Mouse (Mus musculus) liver, embryonic 14.5 days (tissue): ENCODE measurements around the gene Fam136a. TPM values are rescaled to one million over a fixed set of nuclear protein-coding genes. Genes with fewer than 3 reads are reported as not detected.
A peak's percentile ranks its signal among the peaks of the same experiment; 100 is the strongest.

ENCODE experiments used
- ATAC-seq: fragments of 200-750 bp; cut with Nextera tagmentation; 2 replicates; pipeline ENCODE4 v1.8.0; 2017; ENCODE audit warnings: moderate number of reproducible peaks, mild to moderate bottlenecking, moderate library complexity; ENCODE audit not compliant: insufficient read depth
- DNase-seq, 3 experiments: peaks; one replicate each; pipeline ENCODE4 v3.0.0-alpha.2; 2012 to 2013; ENCODE audit warnings: low read depth in 3 of 3, low spot score in 3 of 3
- H3K27ac ChIP-seq: fragments of 300-500 bp; sonication (generic); 2 replicates; pipeline ENCODE4 v1.5.1; 2014; ENCODE audit warnings: moderate library complexity, mild to moderate bottlenecking, control low read depth, inconsistent platforms
- H3K27me3 ChIP-seq: fragments of 300-500 bp; sonication (generic); 2 replicates; pipeline ENCODE4 v1.6.1; 2014; ENCODE audit warnings: mild to moderate bottlenecking, low read length, moderate library complexity; ENCODE audit not compliant: control insufficient read depth, insufficient read depth
- H3K36me3 ChIP-seq: fragments of 300-500 bp; sonication (generic); replicated peaks from 2 replicates; pipeline ENCODE4 v1.6.1; 2014; ENCODE audit warnings: low read depth; ENCODE audit not compliant: control insufficient read depth, insufficient read depth
- H3K4me1 ChIP-seq, 2 experiments: fragments of 200-500 bp in 1 of 2; fragments of 300-500 bp in 1 of 2; sonication (generic) in 1 of 2; replicated peaks; 2 replicates each; pipeline ENCODE4 v1.6.1; 2012 to 2014; ENCODE audit warnings: antibody characterized with exemption in 1 of 2, inconsistent platforms in 1 of 2, low read length in 1 of 2; ENCODE audit not compliant: control insufficient read depth in 2 of 2, insufficient read depth in 2 of 2
- H3K4me2 ChIP-seq: fragments of 300-500 bp; sonication (generic); 2 replicates; pipeline ENCODE4 v1.6.1; 2014; ENCODE audit warnings: low read depth, mild to moderate bottlenecking, control low read depth, moderate library complexity
- H3K4me3 ChIP-seq, 2 experiments: fragments of 200-500 bp in 1 of 2; fragments of 300-500 bp in 1 of 2; sonication (generic) in 1 of 2; 2 replicates each; pipeline ENCODE4 v1.5.1; 2012 to 2014; ENCODE audit warnings: low read depth in 2 of 2, low read length in 2 of 2, mild to moderate bottlenecking in 2 of 2, control low read depth in 1 of 2, inconsistent platforms in 1 of 2, moderate library complexity in 1 of 2; ENCODE audit not compliant: insufficient read depth in 1 of 2
- H3K9ac ChIP-seq: fragments of 300-500 bp; sonication (generic); replicated peaks from 2 replicates; pipeline ENCODE4 v1.6.1; 2014; ENCODE audit warnings: mild to moderate bottlenecking, control low read depth, moderate library complexity
- H3K9me3 ChIP-seq: fragments of 300-500 bp; sonication (generic); 2 replicates; pipeline ENCODE4 v1.6.1; 2016; ENCODE audit warnings: low read length, mixed read lengths; ENCODE audit not compliant: control insufficient read depth
- CTCF ChIP-seq: IDR thresholded peaks from 2 replicates; pipeline ENCODE4 v1.5.1; 2016; ENCODE audit warnings: antibody characterized with exemption, low read depth, control low read depth
- EP300 ChIP-seq: IDR thresholded peaks from 2 replicates; pipeline ENCODE4 v1.6.1; 2016; ENCODE audit warnings: antibody characterized with exemption, low read depth
- WGBS: fragments of 180-500 bp; shearing (Covaris S2); extraction: QIAGEN DNeasy Blood & Tissue Kit; methylation state at CpG from one replicate; pipeline ENCODE4 v1.1.7; 2014; ENCODE audit not compliant: insufficient replicate concordance; 5-methylcytosine and 5-hydroxymethylcytosine counted together
- polyA plus RNA-seq, 2 experiments: library from polyadenylated mRNA; depleted of rRNA in 1 of 2; stranded (reverse) in 1 of 2; unstranded in 1 of 2; fragments of >200 nt; fragmentation: Nextera tagmentation in 1 of 2; extraction: Ambion mirVana in 1 of 2; gene quantifications; 2 replicates each; pipeline versions ENCODE4 v1.2.1 to v1.2.3; 2012 to 2014

Fam136a gene
- polyA plus RNA-seq, 2 experiments: 27.6 to 64.8 TPM

- H3K4me3 ChIP-seq: no peak overlapping the region
- DNase-seq: no peak
- H3K27ac ChIP-seq: no peak overlapping the region
- ATAC-seq: no peak
- TF ChIP-seq CTCF (no peak), EP300 (no peak)
- H3K9ac ChIP-seq: no peak overlapping the region
- H3K36me3 ChIP-seq: peaks cover 8% of the 10 kb centered on the region
- WGBS: 37% methylated on average over 4 of the region's 4 CpGs
- peaks cover 3 to 5% of the 10 kb centered on the region in 2 experiments; a peak in 2 of 4 replicates for H3K4me1 ChIP-seq
- no peaks in the 10 kb centered on the region for H3K9me3 ChIP-seq
- H3K4me2 ChIP-seq: no peak overlapping the region
- no peaks in the 10 kb centered on the region for H3K27me3 ChIP-seq
These were observed 19.2 kb downstream of the Fam136a start for GRCm38 (mm10) chr6:86384692-86385091.

- no peaks in the 10 kb centered on the region for H3K27me3 ChIP-seq
- DNase-seq (no peak), ATAC-seq (peak; percentile 50; the same call in 1 of the 2 replicates)
- no peaks in the 10 kb centered on the region for H3K9me3 ChIP-seq
- TF ChIP-seq CTCF (no peak), EP300 (no peak)
- no peak overlapping the region for H3K9ac ChIP-seq
- H3K4me3 ChIP-seq: no peak overlapping the region
- H3K36me3 ChIP-seq: peaks cover 8% of the 10 kb centered on the region
- peaks cover 3 to 5% of the 10 kb centered on the region in 2 experiments; a peak in 2 of 4 replicates for H3K4me1 ChIP-seq
- H3K4me2 ChIP-seq: no peak overlapping the region
- 67% methylated on average over 5 of the region's 5 CpGs for WGBS
- H3K27ac ChIP-seq: no peak overlapping the region
These were observed 20.1 kb downstream of the Fam136a start for GRCm38 (mm10) chr6:86385362-86386104.

- WGBS: 75% methylated on average over 12 of the region's 12 CpGs
- no peak overlapping the region for H3K27ac ChIP-seq
- no peaks in the 10 kb centered on the region for H3K9me3 ChIP-seq
- no peak overlapping the region for H3K4me3 ChIP-seq
- no peak overlapping the region for H3K4me2 ChIP-seq
- peaks cover 18% of the 10 kb centered on the region for H3K36me3 ChIP-seq
- TF ChIP-seq CTCF: no peak
- TF ChIP-seq EP300: no peak
- DNase-seq: no peak
- no peak overlapping the region for H3K9ac ChIP-seq
- H3K27me3 ChIP-seq: no peaks in the 10 kb centered on the region
- peaks cover 3 to 5% of the 10 kb centered on the region in 2 experiments; a peak in 2 of 4 replicates for H3K4me1 ChIP-seq
- no peak for ATAC-seq
These were observed 21.9 kb downstream of the Fam136a start for GRCm38 (mm10) chr6:86387313-86387712.

GRCm38 (mm10) chr6:86388461-86388860, 23.0 kb downstream of the Fam136a start:
- WGBS: 75% methylated on average over 18 of the region's 18 CpGs
- peaks cover 3 to 5% of the 10 kb centered on the region in 2 experiments; a peak in 2 of 4 replicates for H3K4me1 ChIP-seq
- H3K27me3 ChIP-seq: no peaks in the 10 kb centered on the region
- no peak overlapping the region for H3K9ac ChIP-seq
- ATAC-seq (no peak), DNase-seq (no peak)
- no peak overlapping the region for H3K4me2 ChIP-seq
- peaks cover 20% of the 10 kb centered on the region for H3K36me3 ChIP-seq
- no peaks in the 10 kb centered on the region for H3K9me3 ChIP-seq
- no peak overlapping the region for H3K4me3 ChIP-seq
- H3K27ac ChIP-seq: no peak overlapping the region
- TF ChIP-seq EP300: no peak
- TF ChIP-seq CTCF: no peak

- Histone ChIP-seq H3K27me3 (no peaks in the 10 kb centered on the region), H3K4me3 (no peak overlapping the region), H3K27ac (no peak overlapping the region), H3K36me3 (peaks cover 20% of the 10 kb centered on the region), H3K4me1 (peaks cover 2 to 8% of the 10 kb centered on the region in 2 experiments; a peak in 2 of 4 replicates), H3K9me3 (no peaks in the 10 kb centered on the region), H3K9ac (no peak overlapping the region), H3K4me2 (no peak overlapping the region)
- WGBS: 76% methylated on average over 5 of the region's 5 CpGs
- DNase-seq (no peak), ATAC-seq (no peak)
- no peak for TF ChIP-seq EP300
- TF ChIP-seq CTCF: peak; percentile 62
These were observed 25.9 kb downstream of the Fam136a start for GRCm38 (mm10) chr6:86391326-86391725.
